Mouse (Mus musculus) ES-Bruce4 (cell line): Measurements from ENCODE around the gene Dgkz. TPM values are rescaled to one million over a fixed set of nuclear protein-coding genes. Genes with fewer than 3 reads are reported as not detected.
A peak's percentile ranks its signal among the peaks of the same experiment; 100 is the strongest.

ENCODE experiments used
- H3K27ac ChIP-seq: 2 replicates; pipeline ENCODE4 v1.5.1; 2012; ENCODE audit warnings: low read length, inconsistent platforms; ENCODE audit not compliant: insufficient read depth
- H3K27me3 ChIP-seq: 2 replicates; pipeline ENCODE4 v1.6.1; 2012; ENCODE audit warnings: mild to moderate bottlenecking, low read length, inconsistent platforms; ENCODE audit not compliant: control insufficient read depth, poor library complexity, insufficient read depth, severe bottlenecking
- H3K36me3 ChIP-seq: 2 replicates; pipeline ENCODE4 v1.6.1; 2012; ENCODE audit warnings: inconsistent platforms, mild to moderate bottlenecking, low read length, moderate library complexity; ENCODE audit not compliant: control insufficient read depth, poor library complexity, insufficient read depth, severe bottlenecking
- H3K4me1 ChIP-seq: one replicate; pipeline ENCODE4 v1.8.1; 2011; ENCODE audit warnings: low read length; ENCODE audit not compliant: control insufficient read depth, insufficient read depth
- H3K4me3 ChIP-seq: 2 replicates; pipeline ENCODE4 v1.5.1; 2011; ENCODE audit warnings: low read depth, mild to moderate bottlenecking, low read length
- H3K9ac ChIP-seq: 2 replicates; pipeline ENCODE4 v1.6.1; 2012; ENCODE audit warnings: low read depth, mild to moderate bottlenecking, inconsistent platforms; ENCODE audit not compliant: poor library complexity, severe bottlenecking
- H3K9me3 ChIP-seq: replicated peaks from 2 replicates; pipeline ENCODE4 v1.6.1; 2012; ENCODE audit warnings: mild to moderate bottlenecking, low read length, inconsistent platforms; ENCODE audit not compliant: control insufficient read depth, poor library complexity, insufficient read depth, severe bottlenecking
- CTCF ChIP-seq: IDR thresholded peaks from one replicate; pipeline ENCODE4 v1.8.1; 2011; ENCODE audit warnings: low read depth, low read length
- EP300 ChIP-seq: IDR thresholded peaks from 2 replicates; pipeline ENCODE4 v1.6.1; 2011; ENCODE audit warnings: low read depth, low read length; ENCODE audit not compliant: insufficient read depth
- POLR2A ChIP-seq: IDR thresholded peaks from one replicate; pipeline ENCODE4 v1.8.1; 2011; ENCODE audit warnings: low read length; ENCODE audit not compliant: insufficient read depth
- polyA plus RNA-seq: library from polyadenylated mRNA; stranded (reverse); fragments of >200 nt; gene quantifications from 2 replicates; pipeline ENCODE4 v1.2.4, GENCODE M21; 2011; ENCODE audit warnings: low read depth; ENCODE audit not compliant: missing spikeins, insufficient read depth, insufficient read length

Dgkz gene
- polyA plus RNA-seq, 1 experiment, result 28.1 TPM

GRCm38 (mm10) chr2:91997905-91998608 is 22.4 kb upstream of the Dgkz start:
- no peaks in the 10 kb centered on the region for H3K4me1 ChIP-seq
- H3K36me3 ChIP-seq, result no peaks in the 10 kb centered on the region
- H3K4me3 ChIP-seq, result no peak overlapping the region
- H3K27me3 ChIP-seq, result no peaks in the 10 kb centered on the region
- no peak overlapping the region for H3K9ac ChIP-seq
- no peaks in the 10 kb centered on the region for H3K9me3 ChIP-seq
- TF ChIP-seq EP300 (no peak), CTCF (no peak), POLR2A (no peak)
- no peak overlapping the region for H3K27ac ChIP-seq

DNA sequence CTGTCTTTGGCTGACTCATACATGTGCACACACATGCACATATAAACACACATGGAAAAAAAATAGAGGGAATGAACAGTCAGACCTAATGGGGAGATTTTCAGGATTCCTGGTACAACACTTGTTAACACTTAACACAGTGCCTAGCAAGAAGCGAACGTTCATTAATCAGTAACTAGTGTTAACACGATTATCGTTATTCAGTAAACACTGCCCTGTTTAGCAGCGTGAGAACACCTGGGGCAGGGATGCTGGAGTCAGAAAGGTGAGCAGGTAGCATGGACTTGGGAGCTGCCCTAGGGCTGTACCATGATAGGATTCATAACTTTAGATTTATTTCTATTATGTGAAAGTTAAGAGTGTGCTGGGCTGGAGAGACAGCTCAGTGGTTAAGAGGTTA is 20.3 kb upstream of the Dgkz start:
- Histone ChIP-seq H3K4me1 (no peaks in the 10 kb centered on the region), H3K9ac (no peak overlapping the region), H3K9me3 (no peaks in the 10 kb centered on the region), H3K27me3 (no peaks in the 10 kb centered on the region), H3K36me3 (no peaks in the 10 kb centered on the region), H3K27ac (no peak overlapping the region), H3K4me3 (no peak overlapping the region)
- TF ChIP-seq POLR2A (no peak), CTCF (no peak), EP300 (no peak)

DNA sequence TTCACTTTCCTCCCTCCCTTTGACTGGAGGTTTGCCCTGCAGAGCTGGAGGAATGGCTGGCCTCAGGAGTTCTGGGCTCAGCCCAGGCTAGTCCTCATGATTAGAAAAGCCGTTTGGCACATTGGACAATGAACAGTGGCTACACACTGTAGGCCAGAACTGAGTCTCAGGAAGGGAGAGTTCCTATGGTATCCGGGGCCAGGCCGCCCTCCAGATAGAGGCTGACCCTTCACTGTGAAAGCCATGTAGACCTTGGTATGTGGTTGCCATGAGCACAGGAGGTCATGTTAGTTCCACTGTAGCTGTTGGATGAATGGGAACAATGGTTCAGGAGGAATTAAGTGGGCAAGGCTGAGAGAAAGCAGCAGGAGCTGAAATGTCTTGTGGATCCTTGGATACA is 17.7 kb upstream of the Dgkz start:
- no peaks in the 10 kb centered on the region for H3K36me3 ChIP-seq
- no peaks in the 10 kb centered on the region for H3K27me3 ChIP-seq
- H3K9me3 ChIP-seq, result no peaks in the 10 kb centered on the region
- no peak for TF ChIP-seq CTCF
- TF ChIP-seq EP300, result no peak
- no peak for TF ChIP-seq POLR2A
- no peak overlapping the region for H3K9ac ChIP-seq
- H3K27ac ChIP-seq, result no peak overlapping the region
- no peaks in the 10 kb centered on the region for H3K4me1 ChIP-seq
- H3K4me3 ChIP-seq, result no peak overlapping the region

GRCm38 (mm10) chr2:91989750-91990149 is 14.1 kb upstream of the Dgkz start:
- no peaks in the 10 kb centered on the region for H3K36me3 ChIP-seq
- H3K27ac ChIP-seq, result no peak overlapping the region
- no peaks in the 10 kb centered on the region for H3K9me3 ChIP-seq
- H3K4me1 ChIP-seq, result peaks cover 3% of the 10 kb centered on the region
- no peak for TF ChIP-seq POLR2A
- peak; percentile 39 for TF ChIP-seq CTCF
- H3K9ac ChIP-seq, result no peak overlapping the region
- no peaks in the 10 kb centered on the region for H3K27me3 ChIP-seq
- H3K4me3 ChIP-seq, result no peak overlapping the region

GRCm38 (mm10) chr2:91987542-91987941 is 11.9 kb upstream of the Dgkz start:
- H3K9me3 ChIP-seq, result no peaks in the 10 kb centered on the region
- H3K36me3 ChIP-seq, result no peaks in the 10 kb centered on the region
- no peak overlapping the region for H3K4me3 ChIP-seq
- TF ChIP-seq CTCF, result peak; percentile 71
- no peak for TF ChIP-seq POLR2A
- H3K27ac ChIP-seq, result no peak overlapping the region
- H3K27me3 ChIP-seq, result no peaks in the 10 kb centered on the region
- H3K9ac ChIP-seq, result no peak overlapping the region
- peaks cover 3% of the 10 kb centered on the region for H3K4me1 ChIP-seq

GRCm38 (mm10) chr2:91986071-91986470 is 10.4 kb upstream of the Dgkz start:
- peaks cover 3% of the 10 kb centered on the region for H3K4me1 ChIP-seq
- H3K27me3 ChIP-seq, result no peaks in the 10 kb centered on the region
- no peak overlapping the region for H3K27ac ChIP-seq
- no peak overlapping the region for H3K4me3 ChIP-seq
- H3K36me3 ChIP-seq, result no peaks in the 10 kb centered on the region
- peak; percentile 48 for TF ChIP-seq CTCF
- no peak for TF ChIP-seq EP300
- no peaks in the 10 kb centered on the region for H3K9me3 ChIP-seq
- H3K9ac ChIP-seq, result no peak overlapping the region
